Mouse (Mus musculus) neural tube, embryonic 14.5 days (tissue): ENCODE measurements around the gene Ccr4. TPM values are rescaled to one million over a fixed set of nuclear protein-coding genes. Genes with fewer than 3 reads are reported as not detected.
A peak's percentile ranks its signal among the peaks of the same experiment; 100 is the strongest.

Experiments used
- ATAC-seq: fragments of 200-750 bp; cut with Nextera tagmentation; 2 replicates; pipeline ENCODE4 v1.8.0; 2017; ENCODE audit warnings: low read depth, mild to moderate bottlenecking, moderate TSS enrichment, moderate library complexity
- H3K27ac ChIP-seq: fragments of 300-500 bp; sonication (generic); 2 replicates; pipeline ENCODE4 v1.5.1; 2014; ENCODE audit warnings: low read depth, mild to moderate bottlenecking, control low read depth, low read length, moderate library complexity, mixed read lengths
- H3K27me3 ChIP-seq: fragments of 300-500 bp; sonication (generic); 2 replicates; pipeline ENCODE4 v1.6.1; 2014; ENCODE audit warnings: low read length; ENCODE audit not compliant: control insufficient read depth, insufficient read depth
- H3K36me3 ChIP-seq: fragments of 300-500 bp; sonication (generic); 2 replicates; pipeline ENCODE4 v1.6.1; 2014; ENCODE audit warnings: low read length, mixed read lengths; ENCODE audit not compliant: control insufficient read depth, insufficient read depth
- H3K4me1 ChIP-seq: fragments of 300-500 bp; sonication (generic); 2 replicates; pipeline ENCODE4 v1.6.1; 2014; ENCODE audit warnings: low read length; ENCODE audit not compliant: control insufficient read depth, insufficient read depth
- H3K4me2 ChIP-seq: fragments of 300-500 bp; sonication (generic); 2 replicates; pipeline ENCODE4 v1.6.1; 2014; ENCODE audit warnings: mild to moderate bottlenecking, low read depth, low read length, control low read depth
- H3K4me3 ChIP-seq: fragments of 300-500 bp; sonication (generic); 2 replicates; pipeline ENCODE4 v1.5.1; 2014; ENCODE audit warnings: low read depth, low read length, control low read depth, mixed read lengths
- H3K9ac ChIP-seq: fragments of 300-500 bp; sonication (generic); replicated peaks from 2 replicates; pipeline ENCODE4 v1.6.1; 2014; ENCODE audit warnings: low read depth, mild to moderate bottlenecking, control low read depth, low read length, mixed read lengths
- H3K9me3 ChIP-seq: fragments of 300-500 bp; sonication (generic); 2 replicates; pipeline ENCODE4 v1.6.1; 2016; ENCODE audit warnings: low read length; ENCODE audit not compliant: control insufficient read depth
- WGBS: fragments of 180-500 bp; shearing (Covaris S2); extraction: QIAGEN DNeasy Blood & Tissue Kit; methylation state at CpG from one replicate; pipeline ENCODE4 v1.1.7; 2014; 5-methylcytosine and 5-hydroxymethylcytosine counted together
- polyA plus RNA-seq: library from polyadenylated mRNA; unstranded; fragments of >200 nt; fragmentation: Nextera tagmentation; extraction: Ambion mirVana; gene quantifications from 2 replicates; pipeline ENCODE4 v1.2.1, GENCODE M21; 2014

Gene Ccr4
- polyA plus RNA-seq, 1 experiment from 2014 or later: not detected

DNA sequence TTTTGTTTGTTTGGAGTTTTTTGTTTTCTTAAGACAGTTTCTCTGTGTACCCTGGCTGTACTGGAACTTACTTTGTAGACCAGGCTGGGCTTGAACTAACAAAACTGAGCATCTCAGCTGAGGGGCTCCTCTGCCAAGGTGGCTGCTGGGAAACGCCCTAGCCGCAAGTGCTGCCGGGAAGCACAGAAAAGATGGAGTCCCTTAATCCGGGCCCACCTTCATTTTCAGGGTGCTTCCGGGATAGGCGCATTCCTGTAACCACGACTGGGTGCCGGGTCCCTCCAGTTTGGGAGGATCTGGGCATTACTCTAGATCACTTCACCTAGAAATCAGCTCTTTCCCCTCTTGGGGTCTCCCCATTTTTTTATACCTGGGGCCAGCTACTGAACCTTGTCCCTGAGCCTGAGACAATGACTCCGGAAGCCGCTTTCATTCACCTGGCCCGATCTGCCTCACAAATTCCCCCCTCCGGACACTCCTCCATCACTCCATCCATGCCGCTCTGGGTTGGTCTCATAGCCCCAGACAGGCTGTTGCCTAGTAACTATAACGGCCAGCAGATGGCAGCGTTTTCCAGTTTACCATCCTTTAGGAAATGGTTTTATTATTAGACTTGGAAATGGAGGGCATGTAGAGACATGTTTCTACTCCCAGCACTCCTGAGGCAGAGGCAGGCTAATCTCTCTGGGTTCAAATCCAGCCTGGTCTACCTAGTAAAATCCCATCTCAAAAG is 4.8 kb downstream of the Ccr4 start:
- H3K4me1 ChIP-seq: 0 out of 2 replicates have a peak, but pooled peaks cover 3% of the 10 kb centered on the region

DNA sequence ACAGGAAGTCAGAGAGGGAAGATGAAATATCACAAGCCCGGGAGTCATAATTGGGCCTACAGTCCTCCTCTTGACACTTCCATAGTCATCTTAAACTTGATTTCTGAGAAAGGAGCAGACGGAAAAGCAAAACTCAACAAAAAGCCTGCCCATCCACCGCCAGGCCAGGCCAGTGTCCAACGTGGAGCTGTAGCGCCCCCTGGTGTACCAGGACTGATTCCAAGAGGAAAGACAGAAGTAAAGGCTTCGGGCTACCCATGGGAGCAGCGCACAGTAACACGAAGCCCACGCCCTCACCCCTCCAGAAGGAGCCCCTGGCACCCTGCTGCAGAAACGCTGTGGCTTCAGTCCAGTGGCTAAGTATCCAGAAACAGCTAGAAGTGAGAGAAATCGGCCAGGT is 6.5 kb downstream of the Ccr4 start:
- Histone ChIP-seq H3K27ac (no peak overlapping the region), H3K9me3 (no peaks in the 10 kb centered on the region), H3K9ac (no peak overlapping the region), H3K27me3 (no peaks in the 10 kb centered on the region), H3K4me2 (no peak overlapping the region), H3K36me3 (no peaks in the 10 kb centered on the region), H3K4me3 (no peak overlapping the region), H3K4me1 (0 out of 2 replicates have a peak, but pooled peaks cover 3% of the 10 kb centered on the region)
- ATAC-seq: no peak
- 9% methylated on average over 11 of the region's 11 CpGs for WGBS

More for the DNA sequence above, 4.8 kb downstream of the Ccr4 start:
- H3K4me2 ChIP-seq: no peak overlapping the region
- H3K27me3 ChIP-seq: no peaks in the 10 kb centered on the region
- no peak overlapping the region for H3K4me3 ChIP-seq
- H3K36me3 ChIP-seq: no peaks in the 10 kb centered on the region
- no peaks in the 10 kb centered on the region for H3K9me3 ChIP-seq
- no peak overlapping the region for H3K9ac ChIP-seq
- ATAC-seq: peak; percentile 58; the same call in 1 of the 2 replicates
- no peak overlapping the region for H3K27ac ChIP-seq
- 24% methylated on average over 15 of the region's 15 CpGs for WGBS

DNA sequence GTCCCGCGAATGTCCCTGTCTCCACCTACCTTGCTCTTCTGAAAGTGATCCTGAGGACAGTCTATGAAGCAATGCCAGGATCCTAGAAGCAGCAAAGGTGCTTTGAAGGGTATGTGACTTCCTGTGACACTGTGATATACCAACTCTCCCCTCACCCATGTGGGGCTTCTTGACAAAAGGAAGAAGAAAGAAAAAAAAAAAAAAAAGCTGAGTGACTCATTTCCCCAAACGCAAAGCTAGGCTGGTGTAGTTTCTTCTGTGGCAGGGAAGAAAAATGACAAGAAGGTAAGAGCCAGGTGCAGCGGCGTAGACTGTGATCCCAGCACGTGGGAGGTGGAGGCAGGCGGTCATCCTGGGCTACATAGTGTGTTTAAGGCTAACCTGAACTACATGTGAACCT is 8.2 kb downstream of the Ccr4 start:
- no peak overlapping the region for H3K9ac ChIP-seq
- 0 out of 2 replicates have a peak, but pooled peaks cover 3% of the 10 kb centered on the region for H3K4me1 ChIP-seq
- H3K9me3 ChIP-seq: no peaks in the 10 kb centered on the region
- ATAC-seq: no peak
- 81% methylated on average over 7 of the region's 7 CpGs for WGBS
- no peak overlapping the region for H3K4me2 ChIP-seq
- no peak overlapping the region for H3K4me3 ChIP-seq
- no peaks in the 10 kb centered on the region for H3K27me3 ChIP-seq
- no peaks in the 10 kb centered on the region for H3K36me3 ChIP-seq
- no peak overlapping the region for H3K27ac ChIP-seq

DNA sequence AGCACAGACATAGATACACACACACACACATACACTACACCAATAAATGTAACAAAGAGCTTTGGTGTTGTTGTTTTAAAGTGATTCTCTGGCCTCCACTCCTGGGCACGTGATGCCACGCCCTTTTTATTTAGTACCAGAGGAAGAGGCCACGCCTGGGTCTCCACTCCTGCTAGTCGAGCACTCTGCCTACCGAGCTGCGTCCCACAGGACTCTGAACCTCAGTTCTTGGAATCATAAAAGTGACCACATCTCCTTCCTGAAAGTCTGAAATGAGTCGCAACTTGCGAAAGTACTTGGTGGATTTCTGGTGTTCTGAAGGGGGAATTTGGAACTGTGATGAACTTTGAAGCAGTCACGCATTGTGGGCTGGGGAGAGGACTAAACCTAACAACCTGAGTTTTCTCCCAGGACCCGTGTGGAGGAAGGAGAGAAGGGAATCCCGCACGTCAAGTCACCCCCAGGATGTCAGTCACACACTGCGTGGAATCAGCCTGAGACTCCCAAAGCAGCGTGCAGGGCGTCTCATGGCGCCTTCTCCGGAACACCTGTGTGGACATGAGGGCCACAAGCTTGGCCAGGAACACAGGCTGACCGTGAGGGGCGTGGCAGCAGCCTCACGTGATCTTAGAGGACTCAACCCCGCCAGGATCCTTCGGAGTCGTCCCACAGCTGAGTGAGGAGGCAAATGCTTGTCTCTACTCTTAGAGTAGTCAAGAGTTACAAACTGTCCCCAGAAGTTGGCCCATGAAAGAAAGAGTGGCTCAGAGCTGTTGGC is 17.0 kb downstream of the Ccr4 start:
- no peak overlapping the region for H3K9ac ChIP-seq
- no peak overlapping the region for H3K4me3 ChIP-seq
- H3K9me3 ChIP-seq: no peaks in the 10 kb centered on the region
- no peak overlapping the region for H3K4me2 ChIP-seq
- H3K27ac ChIP-seq: no peak overlapping the region
- no peak for ATAC-seq
- H3K27me3 ChIP-seq: no peaks in the 10 kb centered on the region
- WGBS: 87% methylated on average over 23 of the region's 23 CpGs
- no peaks in the 10 kb centered on the region for H3K36me3 ChIP-seq
- no peaks in the 10 kb centered on the region for H3K4me1 ChIP-seq

DNA sequence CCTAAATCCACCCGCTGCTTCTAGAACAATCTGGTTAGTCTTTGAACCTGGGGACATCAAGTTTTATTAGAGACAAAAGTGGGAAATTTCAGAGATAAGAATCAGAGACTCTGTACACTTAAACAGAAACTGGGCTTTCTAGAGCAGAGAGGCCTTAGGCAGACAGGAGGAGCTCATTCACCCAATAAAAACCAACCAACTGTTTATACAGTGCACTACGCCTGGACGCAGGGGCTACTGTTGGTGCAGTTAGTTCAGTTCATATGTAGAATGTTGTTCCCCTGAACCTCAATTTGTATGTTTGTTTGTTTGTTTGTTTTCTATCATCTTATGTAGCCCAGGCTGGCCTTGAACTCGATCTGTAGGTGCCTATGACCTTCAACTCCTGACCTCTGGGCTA is 17.9 kb downstream of the Ccr4 start:
- Histone ChIP-seq H3K4me1 (no peaks in the 10 kb centered on the region), H3K27ac (no peak overlapping the region), H3K4me3 (no peak overlapping the region), H3K9me3 (no peaks in the 10 kb centered on the region), H3K9ac (no peak overlapping the region), H3K27me3 (no peaks in the 10 kb centered on the region), H3K36me3 (no peaks in the 10 kb centered on the region), H3K4me2 (no peak overlapping the region)
- no peak for ATAC-seq
- 84% methylated on average over 4 of the region's 4 CpGs for WGBS

DNA sequence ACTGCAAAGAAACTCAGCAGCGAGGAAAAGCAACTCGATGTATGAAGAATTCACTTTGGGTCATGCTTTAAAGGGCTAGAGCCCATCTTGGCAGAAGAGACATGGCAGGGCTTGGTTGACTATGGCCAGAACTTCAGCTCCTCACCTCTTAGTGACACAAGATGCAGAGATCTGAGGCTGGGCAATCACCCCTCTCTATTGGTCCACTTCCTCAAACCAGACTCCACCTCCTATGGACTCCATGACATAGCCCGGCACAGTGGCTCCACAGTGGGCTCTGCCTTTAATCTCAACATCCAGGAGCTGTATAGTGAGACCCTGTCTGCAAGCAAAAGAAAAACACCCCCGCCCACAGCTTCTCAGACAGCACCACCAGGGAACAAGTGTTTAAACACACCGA is 19.9 kb downstream of the Ccr4 start:
- no peak overlapping the region for H3K4me2 ChIP-seq
- no peaks in the 10 kb centered on the region for H3K36me3 ChIP-seq
- H3K9me3 ChIP-seq: no peaks in the 10 kb centered on the region
- no peak overlapping the region for H3K9ac ChIP-seq
- no peak for ATAC-seq
- 82% methylated on average over 5 of the region's 5 CpGs for WGBS
- H3K27me3 ChIP-seq: no peaks in the 10 kb centered on the region
- H3K4me1 ChIP-seq: no peaks in the 10 kb centered on the region
- H3K27ac ChIP-seq: no peak overlapping the region
- H3K4me3 ChIP-seq: no peak overlapping the region

DNA sequence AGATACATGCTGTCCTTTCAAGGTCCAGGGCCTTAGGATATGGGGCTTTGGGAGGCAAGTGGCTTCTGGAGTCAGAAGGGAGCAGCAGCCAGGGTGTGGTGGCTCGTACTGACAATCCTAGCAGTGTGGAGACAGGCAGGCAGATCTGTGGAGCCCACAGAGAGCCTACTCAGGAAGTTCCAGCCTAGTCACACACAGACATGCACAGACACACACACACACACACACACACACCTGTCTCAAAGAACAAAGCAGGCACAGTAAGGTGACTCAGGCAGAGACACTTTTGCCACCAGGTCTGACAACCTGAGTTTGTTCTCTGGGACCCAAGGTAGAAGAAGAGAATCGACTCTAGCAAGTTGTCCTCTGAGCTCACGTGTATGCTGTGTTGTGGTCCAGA is 23.8 kb downstream of the Ccr4 start:
- Histone ChIP-seq H3K36me3 (no peaks in the 10 kb centered on the region), H3K9me3 (no peaks in the 10 kb centered on the region), H3K27ac (no peak overlapping the region), H3K9ac (no peak overlapping the region), H3K4me1 (no peaks in the 10 kb centered on the region), H3K4me2 (no peak overlapping the region), H3K4me3 (no peak overlapping the region), H3K27me3 (no peaks in the 10 kb centered on the region)
- no peak for ATAC-seq
- WGBS: 78% methylated on average over 3 of the region's 3 CpGs

DNA sequence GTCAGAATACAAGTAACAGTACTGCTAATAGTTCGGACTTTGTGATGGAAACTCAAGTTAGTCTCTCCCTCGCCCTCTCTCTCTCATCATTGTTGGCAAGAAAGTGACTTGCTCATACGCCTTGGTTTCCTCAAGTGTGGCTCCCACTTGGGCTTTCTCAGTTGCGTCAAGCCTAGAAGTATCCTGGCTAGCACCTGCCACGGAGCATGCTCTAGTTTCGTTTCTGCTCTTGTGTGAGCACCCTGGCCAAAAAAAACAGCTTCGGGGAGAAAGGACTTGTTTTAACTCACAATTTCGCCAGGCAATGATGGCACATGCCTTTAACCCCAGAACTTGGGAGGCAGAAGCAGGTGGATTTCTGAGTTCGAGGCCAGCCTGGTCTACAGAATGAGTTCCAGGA is 27.7 kb downstream of the Ccr4 start:
- Histone ChIP-seq H3K4me2 (no peak overlapping the region), H3K27ac (no peak overlapping the region), H3K4me3 (no peak overlapping the region), H3K36me3 (no peaks in the 10 kb centered on the region), H3K9me3 (no peaks in the 10 kb centered on the region), H3K9ac (no peak overlapping the region), H3K27me3 (no peaks in the 10 kb centered on the region), H3K4me1 (no peaks in the 10 kb centered on the region)
- ATAC-seq: no peak
- 96% methylated on average over 9 of the region's 9 CpGs for WGBS

DNA sequence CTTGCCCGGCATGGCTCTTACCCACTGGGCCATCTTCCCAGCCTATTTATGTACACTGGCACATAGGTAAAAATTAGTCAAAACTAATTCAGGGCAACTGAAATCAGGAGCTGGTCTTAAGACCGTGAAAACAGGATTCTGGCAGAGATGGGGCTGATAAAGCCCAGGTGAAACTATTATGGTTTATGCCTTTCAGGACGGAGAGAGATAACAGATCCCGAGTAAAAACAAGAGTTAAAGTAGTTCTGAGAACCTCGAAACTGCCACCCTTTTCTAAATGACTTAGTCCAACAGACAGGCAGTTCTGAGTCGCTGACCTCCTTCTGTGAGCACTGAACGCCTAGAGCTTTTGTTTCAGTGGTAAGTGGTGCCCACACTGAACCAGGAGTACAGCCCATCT is 32.8 kb downstream of the Ccr4 start:
- Histone ChIP-seq H3K9ac (no peak overlapping the region), H3K27me3 (no peaks in the 10 kb centered on the region), H3K4me3 (no peak overlapping the region), H3K27ac (no peak overlapping the region), H3K4me2 (no peak overlapping the region), H3K36me3 (no peaks in the 10 kb centered on the region), H3K9me3 (no peaks in the 10 kb centered on the region), H3K4me1 (no peaks in the 10 kb centered on the region)
- ATAC-seq: no peak
- 84% methylated on average over 7 of the region's 7 CpGs for WGBS
